16 mouse cellular contexts compared by ENCODE assay signal in the genomic region with DNA sequence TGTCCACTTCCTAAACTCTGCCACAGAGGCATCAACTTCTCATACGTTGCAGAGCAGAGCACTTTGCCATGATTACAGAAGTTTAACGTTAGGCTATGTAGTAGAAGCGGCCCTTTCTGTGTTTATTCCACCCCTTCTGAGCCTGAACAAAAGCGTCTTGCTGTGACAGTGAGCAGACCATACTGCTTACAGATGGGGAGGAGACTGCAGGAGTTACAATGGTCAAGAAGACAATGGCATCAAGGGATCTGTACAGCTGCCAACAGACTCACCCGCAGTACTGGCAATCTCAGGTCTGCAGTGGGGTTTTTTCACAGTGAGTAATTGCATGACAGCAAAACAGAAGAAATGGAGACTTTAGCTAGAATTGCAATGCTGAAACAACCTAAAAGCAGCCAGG.
A peak's percentile ranks its signal among the peaks of the same experiment; 100 is the strongest.
DNase-seq lines count a peak whose midpoint lies in the region; ATAC-seq and TF ChIP-seq lines count a peak whose summit lies in the region.
"Had no signal": no experiment of that assay in that cellular context is flagged by ENCODE, and none has a peak within 500 bp of the region (broad histone marks: within the 10 kb centered on the region; RNA-seq: fewer than 3 reads in every experiment).

No protein-coding gene starts in this region.

- TF ChIP-seq CTCF in lung, adult 2 months (IDR thresholded peaks at IDR 0.05; ENCODE audit: insufficient read depth, low read length) = no peak

- peak; percentile 54; the same call in 1 of the 2 replicates for ATAC-seq in forebrain, embryonic 14.5 days
- ATAC-seq in midbrain, embryonic 12.5 days (ENCODE audit: low FRiP score, low read depth) = peak; percentile 76
- ATAC-seq: CD4-positive, CD25-positive, alpha-beta regulatory T cell, adult 4 months; intestine, embryonic 16.5 days; liver, embryonic 12.5 days; lung, postnatal 0 days had no signal

- no peak overlapping the region for H3K9ac ChIP-seq in forebrain, embryonic 14.5 days (ENCODE audit: low read length)
- H3K9ac ChIP-seq in midbrain, embryonic 12.5 days (replicated peaks) = no peak overlapping the region
- H3K9ac ChIP-seq: liver, embryonic 12.5 days had no signal

- WGBS in forebrain, embryonic 14.5 days = 21% methylated on average over 5 of the region's 5 CpGs
- 23% methylated on average over 5 of the region's 5 CpGs for WGBS in midbrain, embryonic 12.5 days
- WGBS in heart, embryonic 10.5 days = 36% methylated on average over 5 of the region's 5 CpGs
- WGBS in lung, adult 2 months = 41% methylated on average over 5 of the region's 5 CpGs

- TF ChIP-seq POLR2A in lung, adult 2 months (IDR thresholded peaks at IDR 0.05; ENCODE audit: borderline replicate concordance, extremely low read depth, low read depth, low read length) = no peak

- no peak overlapping the region for H3K4me3 ChIP-seq in forebrain, embryonic 14.5 days (ENCODE audit: low read depth, low read length)
- no peak overlapping the region for H3K4me3 ChIP-seq in midbrain, embryonic 12.5 days
- H3K4me3 ChIP-seq in heart, embryonic 10.5 days = no peak overlapping the region
- H3K4me3 ChIP-seq in lung, adult 2 months (replicated peaks; ENCODE audit: extremely low read depth, low read depth, low read length) = no peak overlapping the region
- H3K4me3 ChIP-seq: liver, embryonic 12.5 days had no signal

- H3K36me3 ChIP-seq in forebrain, embryonic 14.5 days (ENCODE audit: control insufficient read depth, insufficient read depth, low read length) = no peaks in the 10 kb centered on the region
- H3K36me3 ChIP-seq in midbrain, embryonic 12.5 days = no peaks in the 10 kb centered on the region
- no peaks in the 10 kb centered on the region for H3K36me3 ChIP-seq in heart, embryonic 10.5 days
- H3K36me3 ChIP-seq: liver, embryonic 12.5 days had no signal

- H3K27ac ChIP-seq in forebrain, embryonic 14.5 days (ENCODE audit: low read depth, low read length) = no peak overlapping the region
- no peak overlapping the region for H3K27ac ChIP-seq in midbrain, embryonic 12.5 days (replicated peaks)
- no peak overlapping the region for H3K27ac ChIP-seq in heart, embryonic 10.5 days
- H3K27ac ChIP-seq: liver, embryonic 12.5 days had no signal

- H3K4me2 ChIP-seq in forebrain, embryonic 14.5 days (ENCODE audit: low read length) = no peak overlapping the region
- no peak overlapping the region for H3K4me2 ChIP-seq in midbrain, embryonic 12.5 days (replicated peaks)
- H3K4me2 ChIP-seq: liver, embryonic 12.5 days had no signal

- peak; percentile 38 for DNase-seq in ES-CJ7 (ENCODE audit: low read depth, low spot score)
- DNase-seq in WW6 (ENCODE audit: low read depth, low spot score) = peak; percentile 5
- DNase-seq in forebrain, embryonic 14.5 days (ENCODE audit: low spot score) = peak; percentile 34
- DNase-seq in heart, embryonic 10.5 days (ENCODE audit: low spot score) = no peak
- no peak for DNase-seq in lung, adult 2 months
- DNase-seq in heart, adult 18-20 months = no peak
- DNase-seq in thymus, postnatal 10 days (ENCODE audit: low spot score in 2 of 2) = no peak
- DNase-seq: heart, postnatal 14 days; kidney, postnatal 14 days; layer of hippocampus, adult 9-11 months; thymus, postnatal 14 days had no signal

- H3K27me3 ChIP-seq in forebrain, embryonic 14.5 days (replicated peaks; ENCODE audit: control insufficient read depth, insufficient read depth, low read length) = no peaks in the 10 kb centered on the region
- no peaks in the 10 kb centered on the region; the same call in 1 of the 2 replicates for H3K27me3 ChIP-seq in midbrain, embryonic 12.5 days
- H3K27me3 ChIP-seq in heart, embryonic 10.5 days (ENCODE audit: insufficient read depth, poor library complexity, severe bottlenecking) = no peaks in the 10 kb centered on the region
- H3K27me3 ChIP-seq: liver, embryonic 12.5 days had no signal

- H3K9me3 ChIP-seq in forebrain, embryonic 14.5 days (replicated peaks; ENCODE audit: control insufficient read depth, low read length) = no peaks in the 10 kb centered on the region
- H3K9me3 ChIP-seq in midbrain, embryonic 12.5 days = no peaks in the 10 kb centered on the region
- H3K9me3 ChIP-seq in heart, embryonic 10.5 days = no peaks in the 10 kb centered on the region
- H3K9me3 ChIP-seq: liver, embryonic 12.5 days had no signal

- H3K4me1 ChIP-seq in forebrain, embryonic 14.5 days (ENCODE audit: control insufficient read depth, insufficient read depth, low read length) = no peaks in the 10 kb centered on the region
- H3K4me1 ChIP-seq in midbrain, embryonic 12.5 days = no peaks in the 10 kb centered on the region
- no peaks in the 10 kb centered on the region for H3K4me1 ChIP-seq in heart, embryonic 10.5 days
- H3K4me1 ChIP-seq in lung, adult 2 months (ENCODE audit: control insufficient read depth, insufficient read depth, low read length) = no peaks in the 10 kb centered on the region
- H3K4me1 ChIP-seq: liver, embryonic 12.5 days had no signal

Comparison
In these comparisons a context has a peak if more than half of its experiments do, and no peak if none do; other contexts are left out.
1. DNase-seq: peak in ES-CJ7 (single experiment), WW6 (single experiment) and forebrain, embryonic 14.5 days (single experiment); none in heart, embryonic 10.5 days (single experiment), lung, adult 2 months (single experiment), heart, adult 18-20 months (0 of 2) and thymus, postnatal 10 days (0 of 2).